ENCODE assay signal across 19 mouse cellular contexts in the genomic region with DNA sequence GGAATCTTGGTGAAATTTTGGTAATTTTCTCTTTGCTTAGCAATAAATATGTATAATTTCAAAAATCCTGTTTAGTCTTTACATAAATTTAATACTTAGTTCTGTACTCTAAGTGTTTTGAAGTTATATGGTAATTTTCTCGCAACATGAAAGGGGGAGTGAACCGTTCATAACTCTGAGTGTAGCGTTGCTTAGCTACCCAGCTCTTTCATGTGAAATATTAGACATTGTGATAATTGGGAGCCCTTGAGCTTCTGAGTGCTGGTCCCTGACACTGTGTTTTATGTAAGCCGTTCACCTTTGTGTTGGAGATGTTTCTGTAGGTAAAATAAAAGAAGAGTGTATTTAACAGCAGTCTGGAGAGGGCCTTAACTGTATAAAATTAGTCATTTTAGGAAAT.
"Had no signal": no experiment of that assay in that cellular context is flagged by ENCODE, and none has a peak within 500 bp of the region (broad histone marks: within the 10 kb centered on the region; RNA-seq: fewer than 3 reads in every experiment).

No protein-coding gene starts in this region.

- H3K4me2 ChIP-seq: kidney, embryonic 15.5 days; liver, embryonic 13.5 days; neural tube, embryonic 12.5 days; neural tube, embryonic 15.5 days had no signal

- DNase-seq: kidney, adult 8-10 months; kidney, postnatal 10 days; kidney, postnatal 36 days; layer of hippocampus, postnatal 36 days; liver, embryonic 13.5 days; lung, adult 2 months; lung, postnatal 14 days; right cerebral cortex, adult 18-20 months; right cerebral cortex, postnatal 14 days; right cerebral cortex, postnatal 4 days; thymus, adult 2 months; thymus, postnatal 14 days; thymus, postnatal 4 days had no signal

- H3K9me3 ChIP-seq: kidney, embryonic 15.5 days; liver, embryonic 13.5 days; neural tube, embryonic 12.5 days; neural tube, embryonic 15.5 days had no signal

- H3K9ac ChIP-seq: kidney, embryonic 15.5 days; liver, embryonic 13.5 days; neural tube, embryonic 12.5 days; neural tube, embryonic 15.5 days had no signal

- H3K27ac ChIP-seq: kidney, embryonic 15.5 days; left cerebral cortex, adult 2 months; liver, embryonic 13.5 days; macrophage; neural tube, embryonic 12.5 days; neural tube, embryonic 15.5 days; stomach, postnatal 0 days had no signal

- H3K4me3 ChIP-seq: kidney, embryonic 15.5 days; left cerebral cortex, adult 2 months; liver, embryonic 13.5 days; neural tube, embryonic 12.5 days; neural tube, embryonic 15.5 days had no signal

- H3K4me1 ChIP-seq: kidney, embryonic 15.5 days had no signal

- H3K36me3 ChIP-seq: kidney, embryonic 15.5 days; neural tube, embryonic 12.5 days; neural tube, embryonic 15.5 days had no signal

- H3K27me3 ChIP-seq: kidney, embryonic 15.5 days; liver, embryonic 13.5 days; neural tube, embryonic 12.5 days; neural tube, embryonic 15.5 days had no signal
